Mouse (Mus musculus) retina, adult 2 months (tissue): ENCODE results near the gene Tfpi2.

Experiments used
- DNase-seq: peaks from one replicate; pipeline ENCODE4 v3.0.0-alpha.2; 2012; ENCODE audit warnings: low read depth, low spot score

The Tfpi2 gene

DNA sequence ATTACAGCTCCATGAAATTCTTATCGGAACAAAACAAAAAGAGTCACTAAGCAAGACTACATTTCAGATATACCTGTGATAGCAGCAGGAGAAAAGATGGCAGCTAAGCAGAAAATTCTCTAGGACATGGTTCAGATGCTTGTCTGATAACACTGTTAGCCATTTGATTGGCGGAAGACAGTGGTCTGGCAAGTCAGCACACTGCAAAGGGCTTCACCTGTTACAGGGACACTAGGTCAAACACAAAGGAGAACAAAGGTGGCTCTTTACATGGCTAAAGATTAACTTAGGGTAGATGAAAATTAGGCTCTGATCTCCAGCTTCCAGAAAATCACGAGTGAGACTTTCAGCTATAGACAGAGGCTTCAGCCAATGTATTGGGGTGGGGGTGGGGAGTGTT, at the start of gene Tfpi2:
TSS of gene Tfpi2 (minus strand) at position 170 of the 400 bp plus-strand sequence.
- DNase-seq, result no peak

DNA sequence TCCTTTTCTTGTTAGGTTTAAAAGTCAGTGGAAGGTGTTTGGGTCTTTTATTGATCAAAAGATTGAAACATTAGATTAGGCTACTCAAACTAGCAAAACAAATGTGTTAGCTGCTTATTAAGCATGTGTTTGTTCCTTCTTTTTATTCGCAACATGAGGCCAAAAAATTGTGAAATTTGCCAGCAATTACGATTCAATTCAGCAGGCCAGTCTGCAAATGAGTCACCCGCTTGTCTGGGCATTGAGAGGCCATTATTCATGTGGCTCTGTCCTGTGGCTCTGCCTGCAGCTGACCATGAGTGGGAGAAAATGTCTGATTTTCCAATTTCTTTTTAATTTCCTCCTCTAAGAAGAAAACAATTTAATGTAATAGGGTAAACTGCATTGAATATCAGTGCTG, 42.2 kb upstream of the Tfpi2 start:
- no peak for DNase-seq

DNA sequence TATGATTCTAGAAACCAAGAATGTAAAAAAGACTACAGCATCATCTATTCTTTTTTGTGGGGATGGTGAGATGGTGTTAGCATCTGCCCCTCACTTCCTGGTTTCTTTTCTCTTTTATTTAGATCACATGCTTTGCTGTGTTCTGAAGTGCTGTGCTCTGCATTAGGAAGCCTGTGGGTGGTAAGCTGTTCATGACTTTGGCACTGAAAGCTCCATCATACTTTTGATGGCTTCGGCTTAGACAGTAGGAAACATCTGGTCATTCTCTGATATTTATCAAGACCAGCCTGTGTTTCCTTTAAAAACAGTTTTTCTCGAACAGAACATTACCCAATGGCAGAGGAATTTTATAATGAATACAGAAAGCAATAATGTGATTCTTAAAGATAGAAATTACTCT, 37.6 kb upstream of the Tfpi2 start:
- DNase-seq, result no peak

DNA sequence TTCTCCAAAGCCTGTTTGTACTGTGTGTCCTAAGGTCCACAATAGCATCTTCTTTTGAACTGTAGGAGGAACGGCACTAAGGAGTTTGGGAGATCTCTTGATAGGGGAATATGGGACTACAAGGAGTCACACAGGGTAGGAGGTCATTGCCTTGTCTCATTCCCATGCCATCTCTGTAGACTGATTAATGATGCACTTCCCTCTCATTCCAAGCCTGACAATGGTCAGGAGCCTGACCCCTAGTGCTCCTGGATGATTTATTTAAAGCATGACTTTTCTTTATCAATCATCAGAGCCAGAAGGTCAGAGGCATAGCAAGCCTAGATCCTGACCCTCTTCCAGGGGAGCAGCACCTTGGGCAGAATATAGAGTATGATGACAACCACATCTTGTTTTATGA, 33.9 kb upstream of the Tfpi2 start:
- DNase-seq, result no peak

DNA sequence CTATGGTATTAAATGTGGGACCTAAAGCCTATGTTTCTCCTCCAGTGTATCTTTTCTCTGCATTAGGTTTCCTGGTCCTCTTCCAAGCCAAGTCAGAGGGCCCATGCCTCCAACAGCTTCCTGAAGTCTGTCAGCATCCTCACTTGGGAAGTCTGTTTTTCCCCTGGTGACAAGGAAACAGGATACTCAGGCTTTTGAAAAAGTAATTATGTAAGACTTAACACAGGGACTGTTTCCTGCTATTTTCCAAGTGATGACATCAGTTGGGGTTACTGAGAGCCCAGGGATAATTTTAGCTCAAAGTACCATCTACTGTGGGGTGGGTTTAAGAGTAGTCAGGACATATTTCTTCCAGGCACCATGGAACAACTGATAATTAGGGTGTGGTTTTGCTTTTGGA, 20.8 kb upstream of the Tfpi2 start:
- DNase-seq, result no peak

DNA sequence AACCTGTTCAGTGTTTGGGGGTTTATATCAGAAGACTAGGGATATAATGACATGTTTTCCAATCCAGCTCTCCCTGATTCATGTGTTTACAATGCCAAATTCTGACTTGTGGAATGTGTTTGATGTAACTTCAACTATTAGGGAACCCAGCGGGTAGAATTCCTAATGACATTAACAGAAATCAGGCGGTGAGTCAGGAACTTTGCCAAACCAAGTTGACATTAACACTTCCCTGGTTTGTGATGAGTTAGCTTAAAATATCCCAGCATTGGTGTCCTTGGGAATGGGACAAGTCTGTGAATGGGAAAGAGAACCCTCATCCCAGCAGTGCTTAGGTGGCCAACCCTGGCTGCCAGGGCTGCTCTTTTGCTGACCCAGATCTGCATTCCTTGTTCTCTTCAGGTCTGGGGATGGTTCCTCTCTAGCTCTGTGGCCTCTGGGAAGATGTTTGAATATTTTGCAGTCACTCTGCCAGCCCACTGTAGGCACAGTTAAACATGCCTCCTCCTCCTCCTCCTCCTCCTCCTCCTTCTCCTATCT, 19.9 kb upstream of the Tfpi2 start:
- no peak for DNase-seq

DNA sequence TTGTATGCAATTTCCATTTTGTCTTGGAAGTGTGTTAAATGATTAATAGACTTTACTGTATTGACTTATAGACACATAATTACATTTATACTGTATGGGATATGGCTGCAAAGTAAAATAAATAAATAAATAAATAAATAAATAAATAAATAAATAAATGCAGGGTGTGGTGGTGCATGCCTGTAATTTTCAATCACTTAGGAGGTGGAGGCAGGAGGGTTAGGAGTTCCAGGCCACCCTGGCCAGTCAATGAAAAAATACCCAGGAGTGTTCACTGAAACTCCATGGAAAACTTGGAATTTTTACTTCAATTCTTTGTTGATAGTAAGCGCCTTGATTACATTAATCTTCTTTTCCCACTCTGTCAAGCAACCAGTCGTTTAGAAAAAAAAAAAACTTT, 16.1 kb upstream of the Tfpi2 start:
- DNase-seq, result no peak

DNA sequence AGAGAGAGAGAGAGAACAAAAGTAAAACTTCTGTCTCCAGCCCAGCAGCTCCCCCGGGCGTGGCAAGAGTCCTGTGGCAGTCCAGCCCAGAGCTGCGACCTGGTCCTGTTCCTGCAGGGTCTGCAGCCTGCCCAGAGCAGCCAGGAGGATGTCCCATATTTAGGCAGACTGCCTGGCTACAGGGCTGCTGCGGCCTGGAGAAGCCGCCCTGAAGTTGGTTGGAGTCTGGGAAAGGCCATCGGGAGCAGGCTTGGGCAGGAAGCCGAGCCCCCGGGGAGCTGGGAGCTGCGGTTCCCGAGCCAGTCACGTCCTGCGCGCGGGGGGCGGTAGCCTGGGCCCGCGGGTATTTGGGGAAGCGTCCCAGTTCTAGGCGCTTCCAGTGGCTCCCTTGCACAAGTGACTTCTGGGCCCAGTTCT, 15.2 kb upstream of the Tfpi2 start, which contains the start of gene Gng11:
TSS of gene Gng11 (plus strand) at position 15 of the 417 bp plus-strand sequence.
- DNase-seq, result no peak

DNA sequence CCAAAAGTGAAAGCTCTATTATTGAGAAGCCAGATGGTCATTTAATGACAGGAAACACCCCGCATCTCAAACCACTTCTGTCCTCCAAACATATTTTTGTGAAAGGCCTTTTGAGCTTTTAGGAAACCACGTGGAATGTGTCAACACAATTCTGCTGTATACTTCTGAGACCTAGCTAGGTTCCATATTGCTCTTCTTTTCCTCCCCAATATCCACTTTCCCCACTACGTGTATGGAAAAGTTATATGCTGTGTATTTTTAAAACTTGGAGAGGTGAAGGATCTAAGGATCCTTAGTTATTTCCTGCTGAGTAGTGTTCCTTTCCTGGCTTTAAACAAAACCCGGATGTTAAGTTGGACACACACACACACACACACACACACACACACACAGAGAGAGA, 14.7 kb upstream of the Tfpi2 start:
- DNase-seq, result no peak

DNA sequence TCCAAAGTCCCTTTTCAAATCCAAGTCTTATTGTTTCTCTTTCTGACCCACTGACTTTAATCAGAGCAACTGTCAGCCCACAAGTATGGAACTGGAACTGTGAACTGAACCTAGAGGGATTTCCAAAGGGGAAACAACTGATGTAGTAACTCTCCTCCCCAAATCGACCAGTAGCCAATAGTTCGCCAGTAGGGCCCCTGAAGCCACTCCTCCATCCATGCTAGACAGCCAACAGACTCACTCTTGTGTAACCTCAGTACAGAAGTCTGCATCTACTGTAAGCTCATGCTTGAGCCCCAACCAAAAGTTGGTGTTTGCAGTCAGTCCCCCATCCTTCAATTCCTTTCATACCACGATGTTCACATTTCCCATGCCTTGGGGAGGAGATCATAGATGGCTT, 12.0 kb upstream of the Tfpi2 start:
- no peak for DNase-seq

DNA sequence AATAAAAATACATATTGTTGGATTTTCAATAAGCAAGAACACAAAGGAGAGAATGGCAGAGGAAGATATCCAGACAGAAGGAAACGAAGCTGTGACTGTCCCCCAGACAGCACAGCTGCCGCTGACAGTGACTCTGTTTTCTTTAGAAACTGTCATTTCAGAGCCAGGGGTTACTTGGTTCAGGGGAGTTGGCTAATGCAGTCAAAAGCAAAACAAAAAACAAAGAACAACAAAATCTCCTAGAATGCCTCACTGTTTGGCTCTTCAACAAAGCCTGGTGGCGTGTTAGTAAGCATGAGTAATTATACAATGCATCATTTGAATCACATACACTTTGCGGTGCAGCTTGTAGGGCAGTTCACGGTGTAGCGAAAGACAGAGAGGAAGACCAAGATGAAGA, 10.6 kb upstream of the Tfpi2 start:
- DNase-seq, result no peak

DNA sequence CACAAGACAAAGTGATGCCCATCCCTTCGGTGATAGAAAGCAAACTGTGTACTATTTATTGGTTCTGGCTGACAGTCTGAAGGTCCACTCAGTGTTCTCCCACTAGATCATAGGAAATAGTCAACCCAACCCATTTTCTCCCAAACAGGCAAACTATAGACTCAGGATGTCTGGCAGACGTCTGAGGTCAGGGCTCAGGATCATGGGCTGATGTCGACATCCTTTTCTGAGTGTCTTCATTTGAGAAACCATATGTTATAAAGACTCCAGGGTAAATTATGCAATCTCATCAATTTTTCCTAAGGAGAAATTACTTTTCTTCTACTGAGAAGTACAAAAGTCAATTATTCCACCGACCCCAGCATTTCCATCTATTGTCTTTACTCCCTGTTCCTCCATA, 9.4 kb upstream of the Tfpi2 start:
- DNase-seq, result no peak

DNA sequence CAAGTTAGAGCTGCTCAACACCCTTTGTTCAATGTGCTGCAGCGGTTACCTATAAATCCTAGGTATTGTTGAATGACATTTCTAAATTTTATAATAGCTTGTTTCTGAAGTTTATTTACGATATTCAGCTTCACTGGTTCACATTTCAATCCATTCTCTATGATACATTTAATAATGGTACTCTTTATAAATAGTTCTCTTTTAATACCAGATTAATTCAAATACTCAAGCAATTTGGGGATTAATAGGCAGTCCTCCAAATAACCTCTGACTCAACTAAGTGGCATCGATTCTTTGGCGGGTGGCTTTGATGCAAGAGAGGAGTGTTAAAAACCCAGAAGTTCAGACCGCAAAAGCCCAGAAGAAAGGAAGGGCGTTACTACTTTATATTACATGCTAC, 4.8 kb upstream of the Tfpi2 start, which contains the start of gene Gngt1:
TSS of gene Gngt1 (plus strand) at position 301 of the 400 bp plus-strand sequence.
- no peak for DNase-seq

DNA sequence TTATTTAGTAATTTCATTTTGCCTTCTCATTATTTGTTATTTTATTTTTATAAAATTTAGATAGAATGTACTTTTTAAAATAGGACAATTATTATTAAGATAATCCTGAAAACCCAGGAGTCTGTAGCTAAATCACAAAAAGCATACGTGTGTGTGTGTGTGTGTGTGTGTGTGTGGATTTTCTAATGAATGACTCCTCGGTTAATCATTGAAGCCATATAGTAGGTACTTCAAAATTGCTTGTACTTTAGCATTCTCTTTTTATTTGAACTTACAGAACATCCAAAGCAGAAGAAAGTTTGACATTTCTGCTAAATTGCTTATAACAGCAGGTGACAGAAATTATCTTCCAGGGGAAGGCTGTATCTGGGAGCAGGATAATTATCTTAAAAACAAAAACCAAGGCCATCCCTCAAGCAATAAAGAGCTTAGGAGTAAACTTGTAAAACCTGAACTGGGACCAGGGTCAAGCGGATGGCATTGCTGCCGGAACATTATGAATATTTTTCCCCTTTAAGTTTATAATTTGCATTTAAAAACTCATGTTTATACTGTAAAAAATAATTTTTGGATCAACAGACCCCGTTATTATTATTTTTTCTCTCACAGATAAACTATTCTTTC, 5.9 kb downstream of the Tfpi2 start:
- no peak for DNase-seq

DNA sequence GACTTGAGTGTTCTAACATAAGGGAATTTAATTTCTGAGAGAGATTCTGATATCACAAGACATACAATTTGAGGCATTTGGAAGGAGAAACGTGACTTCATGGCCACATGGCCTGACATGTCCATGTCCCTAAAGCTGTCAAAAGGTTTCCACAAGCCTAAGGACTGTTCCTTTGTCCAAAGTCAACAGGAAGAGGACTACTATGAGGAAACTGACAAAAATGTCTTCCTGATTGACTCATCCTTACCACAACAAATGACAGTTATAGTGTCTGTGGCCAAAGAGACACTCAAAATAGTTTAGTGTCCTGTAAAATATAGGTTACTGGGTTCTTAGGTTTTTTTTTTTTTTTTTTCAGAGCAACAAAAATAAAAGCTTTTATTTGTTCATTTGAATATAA, 15.0 kb downstream of the Tfpi2 start:
- no peak for DNase-seq

DNA sequence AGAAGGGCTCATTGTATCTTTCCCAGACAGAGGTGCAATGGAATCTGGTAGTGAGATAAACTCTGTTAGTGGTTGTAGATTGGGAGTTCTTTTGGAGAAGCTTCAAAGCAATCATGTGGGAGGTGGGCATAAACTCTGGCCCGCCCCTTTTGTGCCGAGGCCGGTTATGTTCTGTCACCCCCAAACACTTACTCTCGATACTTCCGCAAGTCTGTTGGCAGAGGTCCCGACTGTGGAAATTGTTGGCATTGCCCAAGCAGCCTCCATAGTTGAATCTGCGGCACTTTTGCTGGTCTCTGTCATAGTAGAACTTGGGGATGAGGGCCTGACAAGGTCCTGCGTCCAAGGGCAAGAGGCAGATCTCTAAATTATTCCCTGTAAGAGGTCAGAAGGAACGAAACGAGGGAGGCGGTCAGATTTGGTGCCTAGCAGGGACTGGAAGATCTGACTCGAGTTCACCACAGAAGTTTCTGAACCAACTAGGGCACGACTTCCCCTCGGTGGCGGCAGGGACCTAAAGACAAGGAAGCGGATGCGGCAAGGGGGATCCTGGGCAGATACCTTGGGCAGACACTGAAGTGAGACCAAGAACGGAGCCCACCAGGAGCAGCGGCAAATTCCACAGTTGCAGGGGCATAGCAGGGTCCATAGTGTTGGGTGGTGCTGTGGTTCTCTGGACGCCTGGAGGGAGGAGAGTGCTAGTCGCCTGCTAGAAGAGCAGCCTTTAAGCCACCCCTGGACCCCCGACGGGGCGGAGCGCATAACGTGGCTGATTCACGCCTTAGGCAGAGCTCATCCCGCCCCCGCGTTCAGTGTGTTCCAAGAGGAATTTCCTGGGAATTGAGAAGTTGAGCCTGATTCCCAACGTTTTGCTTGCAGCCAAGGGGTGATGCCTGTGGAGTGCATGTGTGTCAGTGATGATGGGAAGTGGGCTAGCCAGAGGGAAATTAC, 20.8 kb downstream of the Tfpi2 start:
- no peak for DNase-seq

DNA sequence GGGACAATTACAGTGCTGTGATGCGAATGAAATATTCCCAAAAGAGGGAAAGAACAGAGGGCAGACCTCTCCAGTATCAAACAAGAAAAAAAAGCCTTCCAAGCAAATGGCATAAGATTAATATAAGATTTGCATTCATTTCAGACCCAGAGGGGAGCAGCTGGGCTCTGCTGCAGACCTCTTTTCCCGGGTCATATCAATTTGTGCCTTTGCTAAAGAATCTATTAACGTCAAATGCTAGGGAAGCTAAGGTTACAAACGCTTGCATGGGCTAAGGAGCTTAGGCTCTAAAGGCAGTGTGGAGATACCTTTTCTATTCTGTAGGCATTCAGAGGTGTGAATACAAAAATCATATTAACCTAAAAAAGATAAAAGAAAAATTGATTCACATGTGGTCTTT, 33.8 kb downstream of the Tfpi2 start:
- no peak for DNase-seq

DNA sequence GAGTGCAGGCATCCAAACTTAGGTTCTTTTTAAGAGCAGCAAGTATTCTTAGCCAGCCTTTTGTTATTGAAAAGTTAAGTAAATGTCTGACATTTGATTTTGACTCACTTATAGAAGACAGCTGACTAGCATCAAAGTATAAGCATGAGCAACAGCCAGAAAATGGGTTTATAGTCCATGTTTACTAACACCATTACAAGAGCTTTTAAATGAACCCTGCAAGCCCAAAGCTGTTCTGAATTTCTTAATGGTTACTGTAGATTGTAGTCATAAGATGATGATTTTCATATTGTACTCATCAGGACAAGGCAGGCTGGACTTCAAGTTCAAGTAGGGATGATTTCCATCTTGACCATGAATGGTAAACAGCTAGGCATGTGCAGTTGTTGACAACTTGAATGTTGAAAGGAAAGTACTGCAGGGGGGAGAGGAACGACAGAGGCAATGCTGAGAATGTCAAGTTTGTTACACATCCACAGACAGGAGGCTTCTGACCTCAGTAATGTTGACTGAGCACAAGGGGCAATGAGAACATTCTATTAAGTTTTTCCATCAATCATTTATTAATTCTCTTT, 52.5 kb downstream of the Tfpi2 start:
- DNase-seq, result no peak

DNA sequence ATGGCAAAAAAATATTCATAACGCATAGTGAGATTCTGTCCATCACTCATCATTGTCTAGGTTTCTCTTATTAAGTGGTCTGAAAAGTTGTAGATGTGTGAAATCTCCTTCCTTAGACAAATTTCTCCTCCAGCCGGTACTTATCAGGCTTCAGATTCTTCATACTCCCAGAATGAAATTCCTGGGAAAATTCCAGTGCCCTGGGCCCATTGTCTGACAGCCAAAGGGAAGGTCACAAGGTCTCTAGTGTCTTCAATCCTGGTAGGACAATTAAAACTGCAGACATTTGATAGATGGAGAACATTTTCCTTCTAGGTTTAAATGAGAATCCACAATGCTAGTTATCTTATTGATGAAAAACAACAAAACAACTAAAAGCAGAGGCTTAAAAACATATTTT, 53.1 kb downstream of the Tfpi2 start:
- no peak for DNase-seq

DNA sequence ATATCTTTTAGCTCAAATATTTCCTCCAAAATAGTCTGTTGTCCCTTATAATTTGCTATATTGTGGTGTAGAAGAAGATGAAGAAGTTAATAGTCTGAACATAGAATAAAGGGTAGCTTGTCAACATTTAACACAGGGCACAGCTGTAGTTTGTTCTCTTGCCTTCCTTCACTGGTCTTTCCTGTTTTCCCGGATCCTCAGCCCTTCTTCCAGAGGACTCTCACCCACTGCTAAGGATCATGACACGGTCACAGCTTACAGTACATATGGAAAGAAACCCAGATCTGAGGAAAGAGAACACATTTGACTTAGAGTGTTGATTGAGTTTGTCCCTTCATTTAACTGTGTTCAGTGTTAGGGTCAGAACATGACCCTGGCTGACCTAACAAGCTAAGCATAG, 53.7 kb downstream of the Tfpi2 start:
- no peak for DNase-seq

DNA sequence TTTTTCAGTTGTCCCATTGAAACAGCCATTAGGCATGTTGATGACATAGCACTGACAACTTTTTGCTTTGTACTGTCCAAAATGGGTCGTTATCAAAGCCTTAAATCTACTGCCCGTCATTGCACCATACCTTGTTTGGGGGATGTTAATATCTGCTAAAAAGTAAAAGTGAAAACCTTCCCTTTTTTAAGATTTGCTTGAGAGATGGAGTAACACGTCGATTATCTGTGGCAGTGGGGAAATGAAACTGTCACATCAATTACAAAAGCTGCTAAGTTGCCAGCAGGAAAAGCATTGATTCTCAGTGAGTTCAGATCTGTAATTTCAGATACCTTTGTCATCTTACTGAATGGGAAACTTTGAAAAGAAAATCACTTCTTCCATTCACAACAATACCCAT, 62.6 kb downstream of the Tfpi2 start:
- DNase-seq, result no peak

DNA sequence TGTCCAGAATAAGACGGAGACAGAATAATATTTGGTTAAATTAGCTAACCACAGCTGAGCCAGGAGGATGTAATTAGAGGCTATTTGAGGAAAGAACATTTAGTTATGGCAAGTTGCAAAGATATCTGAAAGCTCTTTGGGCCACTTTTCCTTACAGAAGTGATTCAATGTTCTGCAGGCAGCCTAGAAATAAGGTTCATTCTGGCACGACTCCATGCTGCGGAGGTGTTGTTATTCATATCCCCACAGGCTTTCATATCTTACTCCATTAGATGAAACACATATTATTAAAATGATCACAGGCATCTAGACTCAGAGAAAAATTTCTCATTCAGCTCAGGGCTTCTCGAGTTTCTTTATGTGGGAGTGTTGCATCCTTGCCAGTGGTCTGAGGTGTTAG, 65.8 kb downstream of the Tfpi2 start:
- DNase-seq, result no peak
